In the genomic region with DNA sequence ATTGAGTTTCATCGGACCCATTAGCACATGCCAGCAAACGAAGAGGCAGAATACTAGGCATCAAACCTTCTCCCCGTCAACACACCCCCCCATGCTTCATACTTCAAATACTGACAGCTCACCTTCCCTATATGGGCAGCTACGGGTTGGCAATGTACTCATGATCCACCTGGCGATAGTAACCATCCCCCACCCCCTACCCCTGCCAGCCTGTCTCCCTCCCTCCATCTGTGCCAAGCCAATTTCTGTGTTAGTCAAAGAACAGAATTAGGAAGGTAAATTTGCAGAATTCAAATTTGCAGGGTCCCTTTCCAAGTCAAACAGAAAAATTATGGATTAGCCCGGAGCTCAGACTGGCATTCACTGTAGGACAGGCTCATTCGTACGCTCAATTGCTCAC, we compare ENCODE assay signal across 18 mouse cellular contexts.
"Had no signal": no experiment of that assay in that cellular context is flagged by ENCODE, and none has a peak within 500 bp of the region (broad histone marks: within the 10 kb centered on the region; RNA-seq: fewer than 3 reads in every experiment).

No protein-coding gene starts in this region.

- H3K4me1 ChIP-seq: midbrain, embryonic 15.5 days; neural tube, embryonic 15.5 days had no signal

- H3K36me3 ChIP-seq: limb, embryonic 10.5 days; limb, embryonic 13.5 days; midbrain, embryonic 12.5 days; midbrain, embryonic 15.5 days; neural tube, embryonic 12.5 days; neural tube, embryonic 15.5 days; stomach, embryonic 15.5 days had no signal

- H3K4me3 ChIP-seq: limb, embryonic 10.5 days; limb, embryonic 13.5 days; midbrain, embryonic 12.5 days; midbrain, embryonic 15.5 days; neural tube, embryonic 12.5 days; neural tube, embryonic 15.5 days; stomach, embryonic 15.5 days had no signal

- DNase-seq: kidney, adult 18-20 months; kidney, adult 9 months; kidney, postnatal 14 days; kidney, postnatal 4 days; lung, embryonic 14.5 days; right cerebral cortex, postnatal 25 days; spleen, adult 18-20 months; thymus, postnatal 25 days had no signal

- H3K9ac ChIP-seq: limb, embryonic 13.5 days; lung, embryonic 14.5 days; midbrain, embryonic 12.5 days; midbrain, embryonic 15.5 days; neural tube, embryonic 12.5 days; neural tube, embryonic 15.5 days; stomach, embryonic 15.5 days had no signal

- ATAC-seq: intestine, embryonic 16.5 days; lung, postnatal 0 days; midbrain, embryonic 15.5 days had no signal

- H3K4me2 ChIP-seq: limb, embryonic 13.5 days; lung, embryonic 14.5 days; midbrain, embryonic 12.5 days; midbrain, embryonic 15.5 days; neural tube, embryonic 12.5 days; neural tube, embryonic 15.5 days; stomach, embryonic 15.5 days had no signal

- H3K9me3 ChIP-seq: limb, embryonic 10.5 days; limb, embryonic 13.5 days; midbrain, embryonic 12.5 days; midbrain, embryonic 15.5 days; neural tube, embryonic 12.5 days; neural tube, embryonic 15.5 days; stomach, embryonic 15.5 days had no signal

- H3K27me3 ChIP-seq: limb, embryonic 13.5 days; midbrain, embryonic 12.5 days; midbrain, embryonic 15.5 days; neural tube, embryonic 12.5 days; neural tube, embryonic 15.5 days; stomach, embryonic 15.5 days had no signal

- H3K27ac ChIP-seq: limb, embryonic 13.5 days; macrophage; midbrain, embryonic 12.5 days; midbrain, embryonic 15.5 days; neural tube, embryonic 12.5 days; neural tube, embryonic 15.5 days; stomach, embryonic 15.5 days had no signal
